Mouse (Mus musculus): ENCODE results near the gene Mtcl1. TPM values are rescaled to one million over a fixed set of nuclear protein-coding genes. Genes with fewer than 3 reads are reported as not detected.

Gene Mtcl1
- polyA plus RNA-seq, 1 experiment from 2014 or later = 8.6 TPM

- WGBS = 47% methylated on average over 2 of the region's 2 CpGs
- no peak overlapping the region for H3K4me3 ChIP-seq (ENCODE audit: low read depth, low read length)
Observed at GRCm38 (mm10) chr17:66484965-66485364, 35.4 kb upstream of the Mtcl1 start.

GRCm38 (mm10) chr17:66483651-66484454, 34.3 kb upstream of the Mtcl1 start:
- Histone ChIP-seq H3K4me1 (ENCODE audit: insufficient read depth, low read depth, low read length) (peaks cover 2% of the 10 kb centered on the region; the same call in 1 of the 2 replicates), H3K27me3 (replicated peaks; ENCODE audit: insufficient read depth, low read length) (no peaks in the 10 kb centered on the region), H3K9me3 (ENCODE audit: low read length) (no peaks in the 10 kb centered on the region), H3K9ac (replicated peaks; ENCODE audit: low read depth) (no peak overlapping the region), H3K4me2 (replicated peaks; ENCODE audit: low read depth, low read length) (no peak overlapping the region), H3K36me3 (ENCODE audit: insufficient read depth, low read length) (no peaks in the 10 kb centered on the region), H3K4me3 (ENCODE audit: low read depth, low read length) (no peak overlapping the region), H3K27ac (ENCODE audit: low read length) (no peak overlapping the region)
- TF ChIP-seq CTCF (IDR thresholded peaks at IDR 0.05) (no peak), EP300 (IDR thresholded peaks at IDR 0.05) (peak; percentile 32; the same call in 1 of the 2 replicates)
- 69% methylated on average over 9 of the region's 9 CpGs for WGBS
- peak; percentile 86 for DNase-seq (ENCODE audit: low spot score)
- peak; percentile 97 for ATAC-seq

More at GRCm38 (mm10) chr17:66484965-66485364, 35.4 kb upstream of the Mtcl1 start:
- TF ChIP-seq CTCF (IDR thresholded peaks at IDR 0.05) (no peak), EP300 (IDR thresholded peaks at IDR 0.05) (no peak)
- Histone ChIP-seq H3K27ac (ENCODE audit: low read length) (no peak overlapping the region), H3K27me3 (replicated peaks; ENCODE audit: insufficient read depth, low read length) (no peaks in the 10 kb centered on the region), H3K9me3 (ENCODE audit: low read length) (no peaks in the 10 kb centered on the region), H3K9ac (replicated peaks; ENCODE audit: low read depth) (no peak overlapping the region), H3K4me1 (ENCODE audit: insufficient read depth, low read depth, low read length) (peaks cover 2% of the 10 kb centered on the region; the same call in 1 of the 2 replicates), H3K36me3 (ENCODE audit: insufficient read depth, low read length) (no peaks in the 10 kb centered on the region), H3K4me2 (replicated peaks; ENCODE audit: low read depth, low read length) (no peak overlapping the region)
- DNase-seq (ENCODE audit: low spot score) (no peak), ATAC-seq (no peak)

GRCm38 (mm10) chr17:66481295-66481694, 31.7 kb upstream of the Mtcl1 start:
- no peak for DNase-seq (ENCODE audit: low spot score)
- Histone ChIP-seq H3K9me3 (ENCODE audit: low read length) (no peaks in the 10 kb centered on the region), H3K27me3 (replicated peaks; ENCODE audit: insufficient read depth, low read length) (no peaks in the 10 kb centered on the region), H3K27ac (ENCODE audit: low read length) (no peak overlapping the region), H3K4me2 (replicated peaks; ENCODE audit: low read depth, low read length) (no peak overlapping the region), H3K9ac (replicated peaks; ENCODE audit: low read depth) (no peak overlapping the region), H3K4me1 (ENCODE audit: insufficient read depth, low read depth, low read length) (peaks cover 2% of the 10 kb centered on the region; the same call in 1 of the 2 replicates), H3K36me3 (ENCODE audit: insufficient read depth, low read length) (no peaks in the 10 kb centered on the region), H3K4me3 (ENCODE audit: low read depth, low read length) (no peak overlapping the region)
- 78% methylated on average over 4 of the region's 5 CpGs for WGBS
- no peak for TF ChIP-seq EP300 (IDR thresholded peaks at IDR 0.05)
- no peak for TF ChIP-seq CTCF (IDR thresholded peaks at IDR 0.05)
- ATAC-seq = no peak

GRCm38 (mm10) chr17:66480491-66481278, 31.1 kb upstream of the Mtcl1 start:
- Histone ChIP-seq H3K4me2 (replicated peaks; ENCODE audit: low read depth, low read length) (no peak overlapping the region), H3K4me3 (ENCODE audit: low read depth, low read length) (no peak overlapping the region), H3K9ac (replicated peaks; ENCODE audit: low read depth) (no peak overlapping the region), H3K27me3 (replicated peaks; ENCODE audit: insufficient read depth, low read length) (no peaks in the 10 kb centered on the region), H3K9me3 (ENCODE audit: low read length) (no peaks in the 10 kb centered on the region), H3K36me3 (ENCODE audit: insufficient read depth, low read length) (no peaks in the 10 kb centered on the region), H3K27ac (ENCODE audit: low read length) (no peak overlapping the region), H3K4me1 (ENCODE audit: insufficient read depth, low read depth, low read length) (peaks cover 2% of the 10 kb centered on the region; the same call in 1 of the 2 replicates)
- ATAC-seq = no peak
- TF ChIP-seq CTCF (IDR thresholded peaks at IDR 0.05) = no peak
- TF ChIP-seq EP300 (IDR thresholded peaks at IDR 0.05) = no peak
- no peak for DNase-seq (ENCODE audit: low spot score)
- WGBS = 50% methylated on average over 17 of the region's 17 CpGs

GRCm38 (mm10) chr17:66479813-66480490, 30.4 kb upstream of the Mtcl1 start:
- Histone ChIP-seq H3K4me3 (ENCODE audit: low read depth, low read length) (no peak overlapping the region), H3K4me2 (replicated peaks; ENCODE audit: low read depth, low read length) (0 out of 2 replicates have a peak overlapping the region, but pooled peaks have one; percentile 17), H3K9ac (replicated peaks; ENCODE audit: low read depth) (no peak overlapping the region), H3K4me1 (ENCODE audit: insufficient read depth, low read depth, low read length) (peaks cover 2% of the 10 kb centered on the region; the same call in 1 of the 2 replicates), H3K9me3 (ENCODE audit: low read length) (no peaks in the 10 kb centered on the region), H3K36me3 (ENCODE audit: insufficient read depth, low read length) (no peaks in the 10 kb centered on the region), H3K27me3 (replicated peaks; ENCODE audit: insufficient read depth, low read length) (no peaks in the 10 kb centered on the region), H3K27ac (ENCODE audit: low read length) (no peak overlapping the region)
- TF ChIP-seq CTCF (IDR thresholded peaks at IDR 0.05) (no peak), EP300 (IDR thresholded peaks at IDR 0.05) (no peak)
- 31% methylated on average over 21 of the region's 21 CpGs for WGBS
- no peak for ATAC-seq
- DNase-seq (ENCODE audit: low spot score) = no peak

All from lung, postnatal 0 days (tissue).